Comparison of ENCODE assay signal across 29 mouse cellular contexts in the genomic region with DNA sequence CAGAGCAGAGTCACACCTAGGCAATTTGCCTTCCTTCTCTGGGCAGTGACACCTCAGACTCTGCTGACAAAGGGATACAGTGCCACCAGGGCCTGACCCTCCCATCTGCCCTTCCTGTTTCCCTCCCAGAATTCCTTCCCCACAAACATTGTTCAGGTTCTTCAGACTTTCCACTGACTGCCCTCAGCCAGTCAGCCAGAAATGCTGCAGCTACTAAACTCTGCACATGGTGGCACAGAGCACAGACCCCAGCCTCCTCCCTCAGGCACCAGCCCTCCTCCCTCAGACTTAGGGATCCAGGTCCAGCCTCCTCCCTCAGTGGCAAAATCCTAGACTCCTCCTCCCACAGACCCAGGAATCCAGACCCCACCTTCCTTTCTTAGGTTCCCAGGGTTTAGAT. TPM values are rescaled to one million over a fixed set of nuclear protein-coding genes. Genes with fewer than 3 reads are reported as not detected.
"Had no signal": no experiment of that assay in that cellular context is flagged by ENCODE, and none has a peak within 500 bp of the region (broad histone marks: within the 10 kb centered on the region; RNA-seq: fewer than 3 reads in every experiment).

No protein-coding gene starts in this region.

- H3K27me3 ChIP-seq: heart, embryonic 12.5 days; hindbrain, embryonic 12.5 days; liver, embryonic 13.5 days; liver, embryonic 15.5 days had no signal

- DNase-seq: gastrocnemius, adult 2 months; gastrocnemius, postnatal 10 days; gastrocnemius, postnatal 25 days; heart, adult 18-20 months; heart, postnatal 10 days; heart, postnatal 4 days; kidney, adult 18-20 months; kidney, postnatal 10 days; kidney, postnatal 25 days; kidney, postnatal 4 days; liver, embryonic 13.5 days had no signal

- H3K9ac ChIP-seq: heart, embryonic 12.5 days; hindbrain, embryonic 12.5 days; hindbrain, embryonic 14.5 days; limb, embryonic 12.5 days; liver, embryonic 13.5 days; liver, embryonic 15.5 days had no signal

- H3K27ac ChIP-seq: gastrocnemius, adult 2 months; heart, embryonic 10.5 days; hindbrain, embryonic 10.5 days; hindbrain, embryonic 12.5 days; hindbrain, embryonic 14.5 days; layer of hippocampus, adult 2 months; left cerebral cortex, adult 2 months; limb, embryonic 10.5 days; limb, embryonic 12.5 days; liver, embryonic 13.5 days; liver, embryonic 15.5 days had no signal

- H3K4me3 ChIP-seq: gastrocnemius, adult 2 months; heart, embryonic 10.5 days; heart, embryonic 12.5 days; hindbrain, embryonic 10.5 days; hindbrain, embryonic 12.5 days; layer of hippocampus, adult 2 months; left cerebral cortex, adult 2 months; limb, embryonic 10.5 days; limb, embryonic 12.5 days; liver, embryonic 13.5 days; liver, embryonic 15.5 days had no signal

- H3K4me1 ChIP-seq: heart, embryonic 10.5 days; heart, embryonic 12.5 days; hindbrain, embryonic 10.5 days; hindbrain, embryonic 12.5 days; limb, embryonic 10.5 days; limb, embryonic 12.5 days; liver, embryonic 13.5 days; liver, embryonic 15.5 days had no signal

- H3K4me2 ChIP-seq: heart, embryonic 12.5 days; hindbrain, embryonic 12.5 days; hindbrain, embryonic 14.5 days; limb, embryonic 12.5 days; liver, embryonic 13.5 days; liver, embryonic 15.5 days had no signal

- H3K9me3 ChIP-seq: heart, embryonic 10.5 days; heart, embryonic 12.5 days; hindbrain, embryonic 10.5 days; hindbrain, embryonic 12.5 days; limb, embryonic 10.5 days; limb, embryonic 12.5 days; liver, embryonic 13.5 days; liver, embryonic 15.5 days had no signal

- ATAC-seq: hindbrain, embryonic 16.5 days; inflammation-experienced regulatory T-cells, adult 6 months; intestine, postnatal 0 days had no signal

- H3K36me3 ChIP-seq: heart, embryonic 10.5 days; heart, embryonic 12.5 days; hindbrain, embryonic 10.5 days; hindbrain, embryonic 12.5 days; limb, embryonic 10.5 days; limb, embryonic 12.5 days; liver, embryonic 13.5 days; liver, embryonic 15.5 days had no signal

RNA-seq across cellular contexts. Expression of gene Klk7, which starts 5.7 kb away (rescaled TPM):
- polyA plus RNA-seq: frontal cortex, adult 2 months; heart, embryonic 10.5 days; heart, embryonic 16.5 days; hindbrain, embryonic 10.5 days; hindbrain, embryonic 12.5 days; hindbrain, embryonic 14.5 days; hindbrain, embryonic 16.5 days; intestine, postnatal 0 days; limb, embryonic 10.5 days; limb, embryonic 12.5 days; liver, adult 2 months; liver, embryonic 13.5 days; liver, embryonic 15.5 days had no signal

RNA-seq across cellular contexts. Expression of gene Klk6, which starts 7.6 kb away (rescaled TPM):
- polyA plus RNA-seq: heart, embryonic 10.5 days; heart, embryonic 12.5 days; heart, embryonic 14.5 days; heart, embryonic 16.5 days; hindbrain, embryonic 10.5 days; hindbrain, embryonic 12.5 days; hindbrain, embryonic 14.5 days; hindbrain, embryonic 16.5 days; intestine, postnatal 0 days; limb, embryonic 10.5 days; limb, embryonic 12.5 days; limb, embryonic 14.5 days; liver, adult 2 months; liver, embryonic 13.5 days; liver, embryonic 15.5 days had no signal

RNA-seq across cellular contexts. Expression of gene Klk5, which starts 25.0 kb away (rescaled TPM):
- polyA plus RNA-seq: frontal cortex, adult 2 months; heart, embryonic 12.5 days; heart, embryonic 14.5 days; heart, embryonic 16.5 days; hindbrain, embryonic 14.5 days; hindbrain, embryonic 16.5 days; inflammation-experienced regulatory T-cells, adult 6 months; intestine, postnatal 0 days; limb, embryonic 10.5 days; limb, embryonic 12.5 days; liver, adult 2 months; liver, embryonic 13.5 days; liver, embryonic 15.5 days had no signal

RNA-seq across cellular contexts. Expression of gene Klk9, which starts 25.1 kb away (rescaled TPM):
- polyA plus RNA-seq: frontal cortex, adult 2 months; heart, embryonic 10.5 days; heart, embryonic 12.5 days; heart, embryonic 14.5 days; hindbrain, embryonic 12.5 days; hindbrain, embryonic 14.5 days; inflammation-experienced regulatory T-cells, adult 6 months; intestine, postnatal 0 days; liver, adult 2 months; liver, embryonic 13.5 days; liver, embryonic 15.5 days had no signal
